Mouse (Mus musculus): ENCODE data around the gene Cbll1. TPM values are rescaled to one million over a fixed set of nuclear protein-coding genes. Genes with fewer than 3 reads are reported as not detected.
"Not testable (repeated sequence)": the region's sequence is repeated elsewhere in the genome, so short reads cannot be mapped to it uniquely, and the experiment has no call there.

Gene Cbll1
- polyA plus RNA-seq, 1 experiment from 2014 or later = 18.1 TPM

- not testable (repeated sequence) for H3K27ac ChIP-seq; H3K27me3 ChIP-seq (ENCODE audit: insufficient read depth, poor library complexity, severe bottlenecking); DNase-seq (ENCODE audit: low spot score); H3K36me3 ChIP-seq; H3K4me1 ChIP-seq (replicated peaks); H3K4me3 ChIP-seq; H3K9me3 ChIP-seq
- 39% methylated on average over 3 of the region's 3 CpGs for WGBS
Observed at GRCm38 (mm10) chr12:31460270-31460669, 39.1 kb downstream of the Cbll1 start.

- no peaks in the 10 kb centered on the region for H3K4me1 ChIP-seq (replicated peaks)
- 80% methylated on average over 4 of the region's 4 CpGs for WGBS
Observed at GRCm38 (mm10) chr12:31458474-31458873, 40.9 kb downstream of the Cbll1 start.

GRCm38 (mm10) chr12:31456271-31456670, 43.1 kb downstream of the Cbll1 start:
- Histone ChIP-seq H3K27ac (no peak overlapping the region), H3K4me3 (no peak overlapping the region), H3K4me1 (replicated peaks) (no peaks in the 10 kb centered on the region), H3K27me3 (ENCODE audit: insufficient read depth, poor library complexity, severe bottlenecking) (no peaks in the 10 kb centered on the region), H3K36me3 (no peaks in the 10 kb centered on the region), H3K9me3 (0 out of 2 replicates have a peak, but pooled peaks cover 2% of the 10 kb centered on the region)
- 88% methylated on average over 9 of the region's 9 CpGs for WGBS
- no peak for DNase-seq (ENCODE audit: low spot score)

More at GRCm38 (mm10) chr12:31458474-31458873, 40.9 kb downstream of the Cbll1 start:
- H3K9me3 ChIP-seq = 0 out of 2 replicates have a peak, but pooled peaks cover 2% of the 10 kb centered on the region
- no peaks in the 10 kb centered on the region for H3K36me3 ChIP-seq
- no peak for DNase-seq (ENCODE audit: low spot score)
- no peak overlapping the region for H3K27ac ChIP-seq
- H3K27me3 ChIP-seq (ENCODE audit: insufficient read depth, poor library complexity, severe bottlenecking) = no peaks in the 10 kb centered on the region
- no peak overlapping the region for H3K4me3 ChIP-seq

- H3K4me1 ChIP-seq (replicated peaks) = peaks cover under 1% of the 10 kb centered on the region; the same call in 1 of the 2 replicates
- DNase-seq (ENCODE audit: low spot score) = no peak
- WGBS = 87% methylated on average over 3 of the region's 3 CpGs
Observed at GRCm38 (mm10) chr12:31449341-31449740, 50.1 kb downstream of the Cbll1 start.

GRCm38 (mm10) chr12:31444827-31445226, 54.6 kb downstream of the Cbll1 start:
- WGBS = 88% methylated on average over 6 of the region's 6 CpGs
- Histone ChIP-seq H3K36me3 (no peaks in the 10 kb centered on the region), H3K27me3 (ENCODE audit: insufficient read depth, poor library complexity, severe bottlenecking) (no peaks in the 10 kb centered on the region)

More at GRCm38 (mm10) chr12:31449341-31449740, 50.1 kb downstream of the Cbll1 start:
- Histone ChIP-seq H3K9me3 (no peaks in the 10 kb centered on the region), H3K4me3 (no peak overlapping the region), H3K27me3 (ENCODE audit: insufficient read depth, poor library complexity, severe bottlenecking) (no peaks in the 10 kb centered on the region), H3K27ac (no peak overlapping the region), H3K36me3 (no peaks in the 10 kb centered on the region)

GRCm38 (mm10) chr12:31444131-31444546, 55.3 kb downstream of the Cbll1 start:
- Histone ChIP-seq H3K36me3 (no peaks in the 10 kb centered on the region), H3K4me3 (peak overlapping the region; percentile 44), H3K27me3 (ENCODE audit: insufficient read depth, poor library complexity, severe bottlenecking) (no peaks in the 10 kb centered on the region), H3K4me1 (replicated peaks) (peaks cover 11% of the 10 kb centered on the region; the same call in 1 of the 2 replicates), H3K27ac (no peak overlapping the region), H3K9me3 (no peaks in the 10 kb centered on the region)
- WGBS = 4% methylated on average over 11 of the region's 11 CpGs
- DNase-seq (ENCODE audit: low spot score) = peak; percentile 72

More at GRCm38 (mm10) chr12:31444827-31445226, 54.6 kb downstream of the Cbll1 start:
- Histone ChIP-seq H3K9me3 (no peaks in the 10 kb centered on the region), H3K27ac (no peak overlapping the region), H3K4me1 (replicated peaks) (peaks cover 11% of the 10 kb centered on the region; the same call in 1 of the 2 replicates), H3K4me3 (no peak overlapping the region)
- no peak for DNase-seq (ENCODE audit: low spot score)

- Histone ChIP-seq H3K4me1 (replicated peaks) (peaks cover 11% of the 10 kb centered on the region; the same call in 1 of the 2 replicates), H3K36me3 (no peaks in the 10 kb centered on the region), H3K27ac (no peak overlapping the region), H3K9me3 (no peaks in the 10 kb centered on the region), H3K27me3 (ENCODE audit: insufficient read depth, poor library complexity, severe bottlenecking) (no peaks in the 10 kb centered on the region), H3K4me3 (no peak overlapping the region)
- WGBS = 83% methylated on average over 2 of the region's 2 CpGs
- no peak for DNase-seq (ENCODE audit: low spot score)
Observed at GRCm38 (mm10) chr12:31439612-31440011, 59.8 kb downstream of the Cbll1 start.

- no peaks in the 10 kb centered on the region for H3K9me3 ChIP-seq
- H3K27me3 ChIP-seq (ENCODE audit: insufficient read depth, poor library complexity, severe bottlenecking) = no peaks in the 10 kb centered on the region
- no peaks in the 10 kb centered on the region for H3K36me3 ChIP-seq
- no peak overlapping the region for H3K27ac ChIP-seq
- no peaks in the 10 kb centered on the region for H3K4me1 ChIP-seq (replicated peaks)
- 75% methylated on average over 6 of the region's 6 CpGs for WGBS
- H3K4me3 ChIP-seq = no peak overlapping the region
- DNase-seq (ENCODE audit: low spot score) = no peak
Observed at GRCm38 (mm10) chr12:31437791-31438190, 61.6 kb downstream of the Cbll1 start.

Other genes starting within 250 kb of the Cbll1 start
- 21.8 and 23.7 TPM in 2 replicates for gene Lamb1, start 234.4 kb downstream of the Cbll1 start, polyA plus RNA-seq (2016; fragmentation: Nextera tagmentation; extraction: Ambion mirVana)
- 115 and 129 TPM in 2 replicates for gene Dld, start 148.2 kb downstream of the Cbll1 start, polyA plus RNA-seq (2016; fragmentation: Nextera tagmentation; extraction: Ambion mirVana)
- 0.07 TPM in 1 of 2 replicates, not detected in the other for gene Slc26a3, start 108.7 kb downstream of the Cbll1 start, polyA plus RNA-seq (2016; fragmentation: Nextera tagmentation; extraction: Ambion mirVana)
- gene Slc26a4, start 60.4 kb upstream of the Cbll1 start, polyA plus RNA-seq (2016; fragmentation: Nextera tagmentation; extraction: Ambion mirVana) = 0.09 TPM in 1 of 2 replicates, not detected in the other
- 19.7 and 21.0 TPM in 2 replicates for gene Bcap29, start 135.0 kb upstream of the Cbll1 start, polyA plus RNA-seq (2016; fragmentation: Nextera tagmentation; extraction: Ambion mirVana)
- gene Dus4l, start 155.2 kb upstream of the Cbll1 start, polyA plus RNA-seq (2016; fragmentation: Nextera tagmentation; extraction: Ambion mirVana) = 6.9 and 10.5 TPM in 2 replicates
- gene Cog5, start 155.3 kb upstream of the Cbll1 start, polyA plus RNA-seq (2016; fragmentation: Nextera tagmentation; extraction: Ambion mirVana) = 26.9 TPM in 2 replicates
- gene Gpr22, start 214.3 kb upstream of the Cbll1 start, polyA plus RNA-seq (2016; fragmentation: Nextera tagmentation; extraction: Ambion mirVana) = 2.4 and 4.9 TPM in 2 replicates

All from hindbrain, embryonic 10.5 days (tissue).